Mouse (Mus musculus): ENCODE measurements around the gene Aph1c. TPM values are rescaled to one million over a fixed set of nuclear protein-coding genes. Genes with fewer than 3 reads are reported as not detected.
"Not testable (repeated sequence)": the region's sequence is repeated elsewhere in the genome, so short reads cannot be mapped to it uniquely, and the experiment has no call there.

Gene Aph1c
- total and polyA plus RNA-seq, 3 experiments, result 0.16 TPM; not detected in 2

DNA sequence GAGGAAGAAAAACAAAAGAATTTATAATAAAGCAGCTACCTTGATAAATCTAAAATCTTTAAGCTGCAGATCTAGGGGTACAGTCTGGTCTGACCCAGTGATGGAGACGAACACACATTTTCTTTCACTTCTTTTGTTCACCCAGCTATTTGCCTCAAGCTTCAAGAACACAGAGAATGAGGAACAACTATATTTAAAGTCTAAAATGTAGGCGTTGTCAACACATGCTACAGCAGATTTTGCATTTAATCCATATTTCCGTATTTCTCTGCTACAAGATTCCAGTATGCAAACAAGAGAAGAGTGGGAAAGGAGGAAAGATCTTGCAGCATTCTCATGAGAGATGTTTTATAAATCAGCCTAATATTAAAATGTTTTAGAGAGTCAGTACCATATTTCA is 44.4 kb upstream of the Aph1c start:
- Histone ChIP-seq H3K4me1 (ENCODE audit: insufficient read depth, low read depth, low read length) (peaks cover 23% of the 10 kb centered on the region), H3K4me3 (ENCODE audit: low read depth, low read length) (no peak overlapping the region), H3K27me3 (ENCODE audit: insufficient read depth, low read length) (no peaks in the 10 kb centered on the region), H3K36me3 (replicated peaks) (peaks cover 56% of the 10 kb centered on the region), H3K9me3 (replicated peaks) (peaks cover 5% of the 10 kb centered on the region)
- TF ChIP-seq GATA2 (IDR thresholded peaks at IDR 0.05; ENCODE audit: borderline replicate concordance, low read depth, low read length) (no peak), TAL1 (conservative IDR thresholded peaks at IDR 0.05; ENCODE audit: low read depth, low read length) (no peak), GATA1 (IDR thresholded peaks at IDR 0.05; ENCODE audit: borderline replicate concordance, low read length) (no peak), POLR2AphosphoS5 (IDR thresholded peaks at IDR 0.05; ENCODE audit: insufficient replicate concordance, low read depth, low read length) (no peak), CTCF (IDR thresholded peaks at IDR 0.05; ENCODE audit: low read depth, low read length) (no peak)
- DNase-seq (ENCODE audit: low spot score) (no peak), ATAC-seq (ENCODE audit: extremely low read depth, insufficient number of reproducible peaks, low FRiP score, poor library complexity, severe bottlenecking) (no peak)

DNA sequence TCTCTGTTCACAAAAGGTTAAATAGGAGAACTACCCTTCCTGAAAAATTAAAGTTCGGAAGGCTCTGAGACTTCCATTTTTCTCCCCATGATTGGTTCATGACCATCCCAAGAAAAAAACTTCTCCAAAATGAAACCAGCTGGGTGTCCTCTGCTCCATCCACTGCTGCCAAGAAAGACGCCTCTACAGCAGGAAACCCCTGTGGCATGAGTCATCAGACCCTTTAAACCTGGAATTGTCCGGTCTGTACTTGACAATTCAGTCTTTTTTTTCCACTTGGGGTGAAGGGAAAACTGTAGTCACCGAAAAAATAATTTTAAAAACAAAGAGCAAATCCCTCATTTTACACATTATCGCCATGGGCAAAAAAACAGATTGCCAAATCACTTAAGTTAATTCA is 42.1 kb upstream of the Aph1c start:
- TF ChIP-seq CTCF (IDR thresholded peaks at IDR 0.05; ENCODE audit: low read depth, low read length) (no peak), GATA2 (IDR thresholded peaks at IDR 0.05; ENCODE audit: borderline replicate concordance, low read depth, low read length) (no peak), GATA1 (IDR thresholded peaks at IDR 0.05; ENCODE audit: borderline replicate concordance, low read length) (no peak), TAL1 (conservative IDR thresholded peaks at IDR 0.05; ENCODE audit: low read depth, low read length) (no peak), POLR2AphosphoS5 (IDR thresholded peaks at IDR 0.05; ENCODE audit: insufficient replicate concordance, low read depth, low read length) (no peak)
- Histone ChIP-seq H3K9me3 (replicated peaks) (peaks cover 5% of the 10 kb centered on the region), H3K36me3 (replicated peaks) (peaks cover 51% of the 10 kb centered on the region), H3K4me1 (ENCODE audit: insufficient read depth, low read depth, low read length) (peaks cover 16% of the 10 kb centered on the region), H3K27me3 (ENCODE audit: insufficient read depth, low read length) (no peaks in the 10 kb centered on the region), H3K4me3 (ENCODE audit: low read depth, low read length) (no peak overlapping the region)
- ATAC-seq (ENCODE audit: extremely low read depth, insufficient number of reproducible peaks, low FRiP score, poor library complexity, severe bottlenecking) (no peak), DNase-seq (ENCODE audit: low spot score) (no peak)

DNA sequence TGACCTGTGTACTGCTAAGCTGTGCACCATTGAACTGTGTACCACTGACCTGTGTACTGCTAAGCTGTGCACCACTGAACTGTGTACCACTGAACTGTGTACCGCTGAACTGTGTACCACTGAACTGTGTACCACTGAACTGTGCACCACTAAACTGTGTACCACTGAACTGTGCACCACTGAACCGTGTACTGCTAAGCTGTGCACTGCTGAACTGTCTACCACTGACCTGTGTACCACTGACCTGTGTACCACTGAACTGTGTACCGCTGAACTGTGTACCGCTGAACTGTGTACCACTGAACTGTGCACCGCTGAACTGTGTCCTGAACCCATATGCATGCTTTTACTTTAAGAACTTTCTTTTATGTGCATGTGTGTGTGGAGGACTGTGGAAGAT is 39.8 kb upstream of the Aph1c start:
- Histone ChIP-seq H3K9me3 (replicated peaks) (peaks cover 5% of the 10 kb centered on the region), H3K27me3 (ENCODE audit: insufficient read depth, low read length) (no peaks in the 10 kb centered on the region), H3K4me3 (ENCODE audit: low read depth, low read length) (peak overlapping the region; percentile 35; the same call in 1 of the 2 replicates), H3K36me3 (replicated peaks) (peaks cover 48% of the 10 kb centered on the region), H3K4me1 (ENCODE audit: insufficient read depth, low read depth, low read length) (peaks cover 14% of the 10 kb centered on the region; the same call in 1 of the 2 replicates)
- no peak for ATAC-seq (ENCODE audit: extremely low read depth, insufficient number of reproducible peaks, low FRiP score, poor library complexity, severe bottlenecking)
- no peak for DNase-seq (ENCODE audit: low spot score)
- TF ChIP-seq CTCF (IDR thresholded peaks at IDR 0.05; ENCODE audit: low read depth, low read length) (no peak), POLR2AphosphoS5 (IDR thresholded peaks at IDR 0.05; ENCODE audit: insufficient replicate concordance, low read depth, low read length) (0 out of 2 replicates have a peak, but pooled peaks have one; percentile 63), GATA2 (IDR thresholded peaks at IDR 0.05; ENCODE audit: borderline replicate concordance, low read depth, low read length) (no peak), GATA1 (IDR thresholded peaks at IDR 0.05; ENCODE audit: borderline replicate concordance, low read length) (no peak), TAL1 (conservative IDR thresholded peaks at IDR 0.05; ENCODE audit: low read depth, low read length) (no peak)

DNA sequence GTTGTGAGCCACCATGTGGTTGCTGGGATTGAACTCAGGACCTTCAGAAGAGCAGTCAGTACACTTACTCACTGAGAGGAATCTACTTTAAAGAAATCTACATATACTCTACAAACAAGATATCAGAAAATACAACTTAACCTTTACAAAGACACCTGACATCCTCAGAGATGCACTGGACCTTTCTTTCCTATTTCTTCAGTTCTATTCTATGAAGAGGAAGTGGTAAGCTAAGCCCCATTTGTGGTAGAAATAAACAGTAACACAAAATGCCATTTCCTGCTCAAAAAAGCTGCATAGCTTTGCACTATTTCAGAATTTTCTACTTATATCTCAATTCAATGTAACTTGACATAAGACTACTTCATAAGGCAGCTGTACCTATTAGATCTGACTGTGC is 39.0 kb upstream of the Aph1c start:
- ATAC-seq (ENCODE audit: extremely low read depth, insufficient number of reproducible peaks, low FRiP score, poor library complexity, severe bottlenecking), result no peak
- no peak for DNase-seq (ENCODE audit: low spot score)
- Histone ChIP-seq H3K4me3 (ENCODE audit: low read depth, low read length) (no peak overlapping the region), H3K4me1 (ENCODE audit: insufficient read depth, low read depth, low read length) (peaks cover 14% of the 10 kb centered on the region; the same call in 1 of the 2 replicates), H3K9me3 (replicated peaks) (peaks cover 5% of the 10 kb centered on the region), H3K27me3 (ENCODE audit: insufficient read depth, low read length) (no peaks in the 10 kb centered on the region), H3K36me3 (replicated peaks) (peaks cover 48% of the 10 kb centered on the region)
- TF ChIP-seq TAL1 (conservative IDR thresholded peaks at IDR 0.05; ENCODE audit: low read depth, low read length) (no peak), GATA1 (IDR thresholded peaks at IDR 0.05; ENCODE audit: borderline replicate concordance, low read length) (no peak), GATA2 (IDR thresholded peaks at IDR 0.05; ENCODE audit: borderline replicate concordance, low read depth, low read length) (no peak), CTCF (IDR thresholded peaks at IDR 0.05; ENCODE audit: low read depth, low read length) (no peak), POLR2AphosphoS5 (IDR thresholded peaks at IDR 0.05; ENCODE audit: insufficient replicate concordance, low read depth, low read length) (no peak)

DNA sequence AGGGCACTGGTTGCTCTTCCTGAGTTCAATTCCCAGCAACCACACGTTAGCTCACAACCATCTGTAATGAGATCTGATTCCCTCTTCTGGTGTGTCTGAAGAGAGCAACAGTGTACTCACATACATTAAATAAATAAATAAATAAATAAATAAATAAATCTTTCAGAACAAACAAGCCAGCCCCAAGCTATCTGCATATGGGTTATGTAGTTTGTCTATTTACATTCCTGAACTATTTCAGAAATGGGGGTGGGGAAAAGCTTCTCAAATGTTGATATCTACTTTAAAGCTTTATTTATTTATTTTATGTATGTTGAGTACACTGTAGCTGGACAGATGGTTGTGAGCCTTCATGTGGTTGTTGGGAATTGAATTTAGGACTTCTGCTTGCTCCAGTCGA is 38.5 kb upstream of the Aph1c start:
- not testable (repeated sequence) for DNase-seq (ENCODE audit: low spot score); H3K9me3 ChIP-seq (replicated peaks); H3K4me3 ChIP-seq (ENCODE audit: low read depth, low read length); ATAC-seq (ENCODE audit: extremely low read depth, insufficient number of reproducible peaks, low FRiP score, poor library complexity, severe bottlenecking); H3K27me3 ChIP-seq (ENCODE audit: insufficient read depth, low read length)
- H3K36me3 ChIP-seq (replicated peaks), result peaks cover 48% of the 10 kb centered on the region
- peaks cover 14% of the 10 kb centered on the region for H3K4me1 ChIP-seq (ENCODE audit: insufficient read depth, low read depth, low read length)

DNA sequence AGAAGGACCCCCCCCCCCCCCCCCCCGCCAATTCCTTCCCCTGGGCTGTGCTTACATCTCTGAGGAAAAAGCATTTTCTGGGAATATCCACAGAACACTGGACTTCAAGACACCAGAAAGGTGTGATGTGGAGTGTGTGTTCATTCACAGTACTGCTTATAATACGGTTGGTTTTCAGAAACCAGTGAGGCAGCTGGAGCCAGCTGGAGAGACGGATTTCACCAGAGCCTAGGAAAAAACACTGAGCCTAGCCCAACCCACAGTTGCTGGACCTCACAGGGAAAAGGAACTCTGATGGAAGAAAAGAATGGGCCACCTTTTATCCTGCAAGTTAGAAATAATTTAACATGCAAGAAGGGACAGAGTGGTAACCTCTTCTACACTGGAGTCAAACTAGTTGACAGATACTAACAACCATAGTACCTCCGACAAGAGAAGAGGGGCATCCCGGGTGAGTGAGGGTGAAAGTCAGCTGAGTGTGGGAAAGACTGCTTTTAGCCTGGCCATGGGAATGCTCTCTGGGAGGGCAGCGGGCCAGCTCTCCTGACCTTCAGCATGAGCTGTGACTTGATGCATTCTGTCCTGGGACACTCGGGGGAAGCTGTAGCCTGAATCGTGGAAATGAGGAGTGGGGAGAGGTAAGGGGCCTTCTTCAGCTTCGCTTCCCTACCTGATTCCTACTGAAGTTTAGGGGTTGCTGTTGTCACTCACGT is 37.6 kb upstream of the Aph1c start:
- TF ChIP-seq GATA1 (IDR thresholded peaks at IDR 0.05; ENCODE audit: borderline replicate concordance, low read length) (no peak), GATA2 (IDR thresholded peaks at IDR 0.05; ENCODE audit: borderline replicate concordance, low read depth, low read length) (no peak), POLR2AphosphoS5 (IDR thresholded peaks at IDR 0.05; ENCODE audit: insufficient replicate concordance, low read depth, low read length) (no peak), TAL1 (conservative IDR thresholded peaks at IDR 0.05; ENCODE audit: low read depth, low read length) (no peak), CTCF (IDR thresholded peaks at IDR 0.05; ENCODE audit: low read depth, low read length) (no peak)
- Histone ChIP-seq H3K4me1 (ENCODE audit: insufficient read depth, low read depth, low read length) (peaks cover 11% of the 10 kb centered on the region), H3K27me3 (ENCODE audit: insufficient read depth, low read length) (no peaks in the 10 kb centered on the region), H3K9me3 (replicated peaks) (peaks cover 5% of the 10 kb centered on the region), H3K36me3 (replicated peaks) (peaks cover 45% of the 10 kb centered on the region), H3K4me3 (ENCODE audit: low read depth, low read length) (no peak overlapping the region)
- no peak for ATAC-seq (ENCODE audit: extremely low read depth, insufficient number of reproducible peaks, low FRiP score, poor library complexity, severe bottlenecking)
- no peak for DNase-seq (ENCODE audit: low spot score)
